Mouse (Mus musculus): ENCODE data around the gene Zfp36l2. TPM values are rescaled to one million over a fixed set of nuclear protein-coding genes. Genes with fewer than 3 reads are reported as not detected.

Gene Zfp36l2
- polyA plus RNA-seq, 1 experiment from 2014 or later = 7.7 TPM

DNA sequence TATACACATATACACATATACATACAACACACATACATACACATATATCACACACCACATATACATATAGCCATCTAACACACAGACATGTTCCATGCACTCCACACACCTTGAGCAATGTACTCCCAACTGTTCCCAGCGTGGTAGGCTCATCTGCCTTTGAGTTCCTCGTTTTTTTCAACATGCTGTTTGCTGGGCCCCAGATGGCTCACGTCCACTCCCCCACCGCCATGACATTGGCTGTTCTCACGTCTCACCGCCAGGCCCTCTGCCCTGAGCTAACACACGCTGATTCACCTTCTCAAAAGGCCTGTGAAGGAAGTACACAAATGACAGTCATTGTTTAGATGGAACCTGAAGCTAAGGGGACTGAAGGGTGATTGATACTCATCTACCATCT is 52.5 kb downstream of the Zfp36l2 start:
- no peak for ATAC-seq (replicated peaks; ENCODE audit: extremely low read depth, insufficient read depth, low FRiP score)
- peaks cover 18% of the 10 kb centered on the region for H3K4me1 ChIP-seq (ENCODE audit: control insufficient read depth, insufficient read depth, low read length)
- no peak overlapping the region for H3K9ac ChIP-seq (ENCODE audit: low read length)
- no peaks in the 10 kb centered on the region for H3K27me3 ChIP-seq (ENCODE audit: control insufficient read depth, insufficient read depth, low read length)
- no peak overlapping the region for H3K4me3 ChIP-seq (ENCODE audit: low read length)
- H3K36me3 ChIP-seq (ENCODE audit: control insufficient read depth, insufficient read depth) = no peaks in the 10 kb centered on the region
- WGBS = 73% methylated on average over 7 of the region's 7 CpGs
- no peak overlapping the region for H3K4me2 ChIP-seq (ENCODE audit: low read depth, low read length)
- no peak overlapping the region for H3K27ac ChIP-seq (ENCODE audit: low read length)
- no peaks in the 10 kb centered on the region for H3K9me3 ChIP-seq (replicated peaks; ENCODE audit: control insufficient read depth, low read length)

Data from heart, embryonic 16.5 days (tissue).